Mouse (Mus musculus) liver, adult 2 months (tissue): ENCODE results near the gene Sypl2.

Source experiments
- CTCF ChIP-seq: fragments of 200-500 bp; IDR thresholded peaks from 2 replicates; pipeline ENCODE4 v1.5.1; 2011; ENCODE audit warnings: low read depth, low read length, control low read depth
- POLR2A ChIP-seq: fragments of 200-500 bp; IDR thresholded peaks from 2 replicates; pipeline ENCODE4 v1.6.1; 2011; ENCODE audit warnings: low read length, control low read depth; ENCODE audit not compliant: insufficient read depth; ENCODE audit errors: extremely low read depth

DNA sequence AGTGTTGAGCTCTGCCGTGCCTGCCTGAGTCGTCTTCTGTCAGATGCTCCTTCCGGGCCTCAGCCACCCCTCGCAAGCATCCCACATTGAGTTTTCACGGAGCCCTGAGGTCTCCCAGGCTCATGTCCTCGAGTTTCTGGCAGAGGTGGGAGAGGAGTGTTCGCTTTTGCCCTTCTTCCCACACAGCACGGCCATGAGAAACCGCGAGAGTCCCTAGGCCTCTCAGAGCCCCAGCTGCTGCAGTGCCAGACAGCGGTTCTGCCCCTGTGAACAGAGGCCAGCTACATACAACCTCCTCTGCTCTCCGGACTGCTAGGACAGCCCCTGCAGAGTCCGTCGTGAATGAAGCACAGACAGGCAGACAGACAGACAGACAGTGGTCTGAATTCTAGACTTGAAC, 58.9 kb downstream of the Sypl2 start:
- TF ChIP-seq POLR2A (no peak), CTCF (no peak)
